Mouse (Mus musculus): Measurements from ENCODE around the gene Pnpla1. TPM values are rescaled to one million over a fixed set of nuclear protein-coding genes. Genes with fewer than 3 reads are reported as not detected.

Pnpla1 gene
- total RNA-seq (2023), result 1 to 10 TPM; 5.0 to 5.2 TPM

GRCm38 (mm10) chr17:28858205-28858604 lies at the start of gene Pnpla1:
TSS of gene Pnpla1 (plus strand) at chr17:28858411.

DNA sequence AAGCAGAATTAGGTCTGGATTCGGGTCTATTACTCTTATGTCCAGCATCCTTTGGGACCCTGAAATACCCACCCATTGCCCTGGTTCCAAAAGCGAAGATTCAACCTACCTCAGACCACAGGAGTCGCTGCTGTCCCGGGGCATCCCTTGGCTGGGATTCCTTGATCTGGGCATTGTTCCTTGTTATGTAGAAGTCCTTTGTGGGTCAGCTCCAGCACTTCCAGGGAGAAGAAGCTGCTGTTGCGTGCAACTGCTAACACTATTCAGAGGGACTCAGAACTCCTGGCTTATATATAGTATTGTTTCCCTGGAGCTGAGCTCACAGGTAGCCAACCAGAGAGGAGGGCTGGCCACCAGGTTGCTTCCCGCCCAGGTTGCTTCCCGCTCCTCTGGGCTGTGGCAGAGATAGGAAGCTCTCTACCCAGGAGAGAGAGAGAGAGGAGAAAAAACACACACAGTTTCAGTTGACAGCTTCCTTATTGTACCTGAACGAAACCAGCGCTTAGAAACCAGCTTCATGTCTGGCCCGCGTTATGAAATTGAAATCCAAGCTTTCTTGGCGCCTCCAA lies 56.9 kb downstream of the Pnpla1 start, which contains the start of gene 4930539E08Rik:
4930539E08Rik (minus strand) TSS at position 265 of the 569 bp plus-strand sequence.

Other genes with a start within 250 kb of the Pnpla1 start
- 10 to 100 TPM; 52.1 to 58.2 TPM for gene Srpk1, start 235.7 kb upstream of the Pnpla1 start, total RNA-seq (2023)
- gene Slc26a8, start 168.2 kb upstream of the Pnpla1 start, total RNA-seq (2023), result 1 to 10 TPM; 2.2 to 2.4 TPM
- gene Mapk14, start 167.1 kb upstream of the Pnpla1 start, total RNA-seq (2023), result 100 to 1,000 TPM; 235 to 247 TPM
- gene AC170998.1, start 132.3 kb upstream of the Pnpla1 start, total RNA-seq (2023), result 10 to 100 TPM in 1 of 2 experiments, 1 to 10 TPM in 1; 9.6 to 13.5 TPM
- gene Mapk13, start 89.1 kb upstream of the Pnpla1 start, total RNA-seq (2023), result 100 to 1,000 TPM; 145 to 187 TPM
- 10 to 100 TPM; 46.3 to 55.6 TPM for gene Brpf3, start 57.3 kb upstream of the Pnpla1 start, total RNA-seq (2023)
- under 1 TPM; 0.13 to 0.20 TPM for gene 4930539E08Rik, start 56.9 kb downstream of the Pnpla1 start, total RNA-seq (2023)
- gene Pxt1, start 85.4 kb downstream of the Pnpla1 start, total RNA-seq (2023), result 1 to 10 TPM; 1.7 to 3.8 TPM
- gene Kctd20, start 93.5 kb downstream of the Pnpla1 start, total RNA-seq (2023), result 100 to 1,000 TPM; 195 to 214 TPM
- 100 to 1,000 TPM; 299 to 310 TPM for gene Stk38, start 149.6 kb downstream of the Pnpla1 start, total RNA-seq (2023)
- 100 to 1,000 TPM; 241 to 246 TPM for gene Srsf3, start 174.2 kb downstream of the Pnpla1 start, total RNA-seq (2023)
- 10 to 100 TPM; 24.0 to 32.5 TPM for gene Cdkn1a, start 232.6 kb downstream of the Pnpla1 start, total RNA-seq (2023)